Mouse (Mus musculus): ENCODE measurements around the gene Tcap.

- TF ChIP-seq POLR2A (IDR thresholded peaks at IDR 0.05; ENCODE audit: extremely low read depth, insufficient read depth, low read length) (no peak), CTCF (IDR thresholded peaks at IDR 0.05; ENCODE audit: low read depth, low read length) (no peak)
Observed at GRCm38 (mm10) chr11:98381651-98382050, 2.0 kb upstream of the Tcap start.
